In the genomic region with DNA sequence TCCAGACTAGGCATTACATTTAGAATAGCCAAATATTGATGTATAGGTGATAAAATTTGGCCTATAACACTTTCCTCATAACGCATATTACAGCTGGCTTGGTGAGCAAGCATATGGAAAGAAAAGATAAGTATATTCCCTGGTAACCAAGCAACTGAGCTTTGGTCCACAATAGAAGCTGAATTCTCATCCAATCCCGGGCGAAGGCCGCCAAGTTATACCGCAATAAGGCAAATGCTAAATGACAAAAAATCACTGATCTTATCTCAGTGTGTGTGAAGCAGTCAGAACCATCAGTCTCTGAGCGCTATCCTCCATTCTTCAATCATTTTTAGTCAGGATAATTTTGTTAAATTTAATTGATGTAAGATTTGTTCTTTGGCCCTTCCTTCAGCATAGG, we compare ENCODE assay signal across 16 mouse cellular contexts.
"Had no signal": no experiment of that assay in that cellular context is flagged by ENCODE, and none has a peak within 500 bp of the region (broad histone marks: within the 10 kb centered on the region; RNA-seq: fewer than 3 reads in every experiment).

No protein-coding gene starts in this region.

- H3K4me2 ChIP-seq: liver, embryonic 12.5 days; lung, embryonic 14.5 days; midbrain, embryonic 12.5 days; neural tube, embryonic 12.5 days; stomach, embryonic 15.5 days had no signal

- DNase-seq: lung, adult 18-20 months; lung, postnatal 10 days; midbrain, embryonic 14.5 days; right cerebral cortex, postnatal 25 days; thymus, adult 2 months; thymus, postnatal 25 days; thymus, postnatal 4 days had no signal

- H3K4me1 ChIP-seq: liver, embryonic 12.5 days; megakaryocyte, embryonic 14.5 days; neural tube, embryonic 12.5 days had no signal

- H3K4me3 ChIP-seq: liver, embryonic 12.5 days; megakaryocyte, embryonic 14.5 days; midbrain, embryonic 12.5 days; neural tube, embryonic 12.5 days; stomach, embryonic 15.5 days had no signal

- H3K27ac ChIP-seq: liver, embryonic 12.5 days; liver, embryonic 14.5 days; macrophage; midbrain, embryonic 12.5 days; neural tube, embryonic 12.5 days; stomach, postnatal 0 days had no signal

- H3K36me3 ChIP-seq: liver, embryonic 12.5 days; midbrain, embryonic 12.5 days; neural tube, embryonic 12.5 days; stomach, embryonic 15.5 days had no signal

- H3K9ac ChIP-seq: liver, embryonic 12.5 days; liver, embryonic 14.5 days; lung, embryonic 14.5 days; midbrain, embryonic 12.5 days; neural tube, embryonic 12.5 days; stomach, embryonic 15.5 days had no signal

- H3K9me3 ChIP-seq: liver, embryonic 12.5 days; midbrain, embryonic 12.5 days; neural tube, embryonic 12.5 days; stomach, embryonic 15.5 days had no signal

- ATAC-seq: liver, embryonic 12.5 days had no signal

- H3K27me3 ChIP-seq: liver, embryonic 12.5 days; megakaryocyte, embryonic 14.5 days; midbrain, embryonic 12.5 days; neural tube, embryonic 12.5 days; stomach, embryonic 15.5 days had no signal
